7 mouse cellular contexts compared by ENCODE assay signal in the genomic region with DNA sequence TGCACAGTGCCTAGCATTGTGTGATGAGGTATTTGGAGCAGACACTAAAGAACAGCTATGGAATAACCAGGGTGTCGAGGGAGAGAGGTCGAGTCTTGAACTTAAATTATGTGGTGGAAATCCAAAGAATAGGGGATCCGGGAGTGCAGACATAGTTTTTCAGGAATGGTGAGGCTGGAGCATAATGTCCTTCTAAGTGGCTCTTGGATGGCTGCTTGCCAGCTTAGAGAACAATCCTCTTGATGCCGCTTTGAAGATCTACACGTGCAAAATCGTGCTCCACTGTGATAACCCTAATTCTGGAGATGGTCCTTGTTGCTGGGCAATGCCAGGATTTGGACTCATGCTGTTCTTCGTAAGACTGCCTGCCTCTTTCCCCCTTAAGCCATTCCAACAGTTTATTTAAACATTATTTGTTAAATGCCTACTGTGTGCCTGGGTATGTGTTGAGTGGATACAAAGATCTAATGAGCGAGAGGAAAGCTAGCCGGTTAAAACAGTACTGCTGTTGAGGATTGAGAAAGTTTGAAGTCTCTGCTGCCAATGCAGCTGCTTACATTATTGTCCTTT. TPM values are rescaled to one million over a fixed set of nuclear protein-coding genes. Genes with fewer than 3 reads are reported as not detected.
DNase-seq lines count a peak whose midpoint lies in the region; ATAC-seq lines count a peak whose summit lies in the region.

No protein-coding gene starts in this region.

- peak; percentile 10 to 19 for DNase-seq in left cerebral cortex, adult 18-20 months (ENCODE audit: low spot score in 2 of 2)
- DNase-seq in left cerebral cortex, adult 11 months (ENCODE audit: low spot score) = no peak
- DNase-seq in cerebellum, postnatal 10 days = peak; percentile 48 to 59
- DNase-seq in gastrocnemius, postnatal 14 days = no peak

- ATAC-seq in forebrain, embryonic 13.5 days = no peak
- no peak for ATAC-seq in midbrain, embryonic 12.5 days (ENCODE audit: low FRiP score, low read depth)
- ATAC-seq in granulocyte monocyte progenitor cell, adult 5-6 weeks (replicated peaks; ENCODE audit: poor library complexity, severe bottlenecking) = no peak

- H3K36me3 ChIP-seq in forebrain, embryonic 13.5 days (ENCODE audit: poor library complexity, severe bottlenecking) = no peaks in the 10 kb centered on the region
- H3K36me3 ChIP-seq in midbrain, embryonic 12.5 days = no peaks in the 10 kb centered on the region

- 36% methylated on average over 9 of the region's 9 CpGs for WGBS in forebrain, embryonic 13.5 days
- 41% methylated on average over 9 of the region's 9 CpGs for WGBS in midbrain, embryonic 12.5 days

- H3K4me3 ChIP-seq in forebrain, embryonic 13.5 days = peak overlapping the region; percentile 69
- peak overlapping the region; percentile 56 for H3K4me3 ChIP-seq in midbrain, embryonic 12.5 days

- H3K9ac ChIP-seq in forebrain, embryonic 13.5 days = no peak overlapping the region
- no peak overlapping the region for H3K9ac ChIP-seq in midbrain, embryonic 12.5 days (replicated peaks)

- H3K27me3 ChIP-seq in forebrain, embryonic 13.5 days = peaks cover 47% of the 10 kb centered on the region
- peaks cover 62% of the 10 kb centered on the region for H3K27me3 ChIP-seq in midbrain, embryonic 12.5 days

- intact Hi-C loops in gastrocnemius, postnatal 14 days (cut with DNase I; ENCODE audit: low total_unique reads) = no loop called here

- H3K9me3 ChIP-seq in forebrain, embryonic 13.5 days (replicated peaks) = no peaks in the 10 kb centered on the region
- H3K9me3 ChIP-seq in midbrain, embryonic 12.5 days = no peaks in the 10 kb centered on the region

- peaks cover 22% of the 10 kb centered on the region for H3K4me1 ChIP-seq in forebrain, embryonic 13.5 days
- peaks cover 18% of the 10 kb centered on the region for H3K4me1 ChIP-seq in midbrain, embryonic 12.5 days

- no peak overlapping the region for H3K27ac ChIP-seq in forebrain, embryonic 13.5 days
- H3K27ac ChIP-seq in midbrain, embryonic 12.5 days (replicated peaks) = no peak overlapping the region

- peak overlapping the region; percentile 97 for H3K4me2 ChIP-seq in forebrain, embryonic 13.5 days
- peak overlapping the region; percentile 84 for H3K4me2 ChIP-seq in midbrain, embryonic 12.5 days (replicated peaks)

RNA-seq across cellular contexts. Expression of gene Hs6st3, which starts 1.3 kb away (rescaled TPM):
- total RNA-seq in left cerebral cortex, adult 18-20 months (2021) = 10 to 100 TPM; 49.8 to 58.4 TPM
- 0.26 and 0.35 TPM in 2 replicates for polyA plus RNA-seq in forebrain, embryonic 13.5 days (2015; fragmentation: Nextera tagmentation; extraction: Ambion mirVana)
- 0.88 and 1.0 TPM in 2 replicates for polyA plus RNA-seq in midbrain, embryonic 12.5 days (2016; fragmentation: Nextera tagmentation; extraction: Ambion mirVana)
- not detected for total RNA-seq in gastrocnemius, postnatal 14 days (2021)
- not detected in 2 replicates for total RNA-seq in granulocyte monocyte progenitor cell, adult 5-6 weeks (2014; fragmentation: Nextera tagmentation)
- not detected in 2 replicates for total RNA-seq in granulocyte monocyte progenitor cell, adult 5-6 weeks (2017)

RNA-seq across cellular contexts. Expression of gene Uggt2, which starts 40.2 kb away (rescaled TPM):
- total RNA-seq in left cerebral cortex, adult 18-20 months (2021) = 10 to 100 TPM; 24.1 to 28.9 TPM
- polyA plus RNA-seq in forebrain, embryonic 13.5 days (2015; fragmentation: Nextera tagmentation; extraction: Ambion mirVana) = 12.6 and 15.5 TPM in 2 replicates
- polyA plus RNA-seq in midbrain, embryonic 12.5 days (2016; fragmentation: Nextera tagmentation; extraction: Ambion mirVana) = 26.4 and 27.7 TPM in 2 replicates
- 1 to 10 TPM; 7.6 to 7.9 TPM for total RNA-seq in gastrocnemius, postnatal 14 days (2021)
- total RNA-seq in granulocyte monocyte progenitor cell, adult 5-6 weeks (2014; fragmentation: Nextera tagmentation) = 0.92 and 8.4 TPM in 2 replicates
- total RNA-seq in granulocyte monocyte progenitor cell, adult 5-6 weeks (2017) = 0.72 and 4.3 TPM in 2 replicates

Comparison
In these comparisons a context has a peak if more than half of its experiments do, and no peak if none do; other contexts are left out.
1. DNase-seq: peak in left cerebral cortex, adult 18-20 months (2 of 2) and cerebellum, postnatal 10 days (2 of 2); none in left cerebral cortex, adult 11 months (single experiment) and gastrocnemius, postnatal 14 days (single experiment).
2. RNA of gene Hs6st3, which starts 1.3 kb away (total RNA-seq): 49.8 to 58.4 TPM in left cerebral cortex, adult 18-20 months; not detected in gastrocnemius, postnatal 14 days and not detected in granulocyte monocyte progenitor cell, adult 5-6 weeks; every median in the first group is over 10 times any median in the second.